ENCODE assay signal across 9 mouse cellular contexts in genomic region chr1:119051938-119052551, GRCm38 (mm10). TPM values are rescaled to one million over a fixed set of nuclear protein-coding genes. Genes with fewer than 3 reads are reported as not detected.
A peak's percentile ranks its signal among the peaks of the same experiment; 100 is the strongest.
DNase-seq lines count a peak whose midpoint lies in the region; ATAC-seq lines count a peak whose summit lies in the region.
"Had no signal": no experiment of that assay in that cellular context is flagged by ENCODE, and none has a peak within 500 bp of the region (broad histone marks: within the 10 kb centered on the region; RNA-seq: fewer than 3 reads in every experiment).

No protein-coding gene starts in this region.

- H3K4me3 ChIP-seq in forebrain, embryonic 16.5 days (replicated peaks; ENCODE audit: low read length), result peak overlapping the region; percentile 53
- peak overlapping the region; percentile 49 for H3K4me3 ChIP-seq in liver, embryonic 12.5 days
- peak overlapping the region; percentile 55 for H3K4me3 ChIP-seq in stomach, embryonic 14.5 days (ENCODE audit: low read depth, low read length)
- H3K4me3 ChIP-seq: erythroblast, embryonic 14.5 days had no signal

- intact Hi-C loops in left cerebral cortex, postnatal 14 days (cut with DNase I), result loop anchor here (5.0 to 10.0 kb wide), 2 partner anchors 145 to 277 kb away; no protein-coding TSS in a partner anchor

- peak overlapping the region; percentile 58 for H3K9ac ChIP-seq in forebrain, embryonic 16.5 days (replicated peaks; ENCODE audit: low read depth, low read length)
- H3K9ac ChIP-seq in liver, embryonic 12.5 days, result no peak overlapping the region
- peak overlapping the region; percentile 57 for H3K9ac ChIP-seq in stomach, embryonic 14.5 days (replicated peaks; ENCODE audit: low read depth, low read length)

- H3K9me3 ChIP-seq in forebrain, embryonic 16.5 days (ENCODE audit: control insufficient read depth, low read length), result no peaks in the 10 kb centered on the region
- no peaks in the 10 kb centered on the region for H3K9me3 ChIP-seq in liver, embryonic 12.5 days (replicated peaks)
- H3K9me3 ChIP-seq in stomach, embryonic 14.5 days (ENCODE audit: control insufficient read depth, low read depth, low read length), result no peaks in the 10 kb centered on the region

- H3K4me2 ChIP-seq in forebrain, embryonic 16.5 days (ENCODE audit: low read length), result peak overlapping the region; percentile 93
- peak overlapping the region; percentile 70 for H3K4me2 ChIP-seq in liver, embryonic 12.5 days
- peak overlapping the region; percentile 88 for H3K4me2 ChIP-seq in stomach, embryonic 14.5 days (replicated peaks; ENCODE audit: low read depth, low read length)

- no peak for ATAC-seq in forebrain, embryonic 16.5 days
- no peak for ATAC-seq in liver, embryonic 12.5 days
- no peak for ATAC-seq in stomach, embryonic 14.5 days (ENCODE audit: insufficient number of reproducible peaks, insufficient read depth, low FRiP score, low read depth)
- no peak for ATAC-seq in granulocyte monocyte progenitor cell, adult 5-6 weeks (replicated peaks; ENCODE audit: poor library complexity, severe bottlenecking)

- H3K27me3 ChIP-seq in forebrain, embryonic 16.5 days (replicated peaks; ENCODE audit: control insufficient read depth, insufficient read depth, low read length), result no peaks in the 10 kb centered on the region
- peaks cover 87% of the 10 kb centered on the region for H3K27me3 ChIP-seq in liver, embryonic 12.5 days (replicated peaks)
- H3K27me3 ChIP-seq in stomach, embryonic 14.5 days (ENCODE audit: control insufficient read depth, insufficient read depth, low read length), result no peaks in the 10 kb centered on the region

- H3K36me3 ChIP-seq in forebrain, embryonic 16.5 days (ENCODE audit: control insufficient read depth, insufficient read depth), result no peaks in the 10 kb centered on the region
- no peaks in the 10 kb centered on the region for H3K36me3 ChIP-seq in liver, embryonic 12.5 days
- no peaks in the 10 kb centered on the region for H3K36me3 ChIP-seq in stomach, embryonic 14.5 days (ENCODE audit: control insufficient read depth, insufficient read depth, low read length)

- peaks cover 54% of the 10 kb centered on the region for H3K4me1 ChIP-seq in forebrain, embryonic 16.5 days (replicated peaks; ENCODE audit: control insufficient read depth, insufficient read depth, low read length)
- H3K4me1 ChIP-seq in liver, embryonic 12.5 days, result 0 out of 2 replicates have a peak, but pooled peaks cover 6% of the 10 kb centered on the region
- H3K4me1 ChIP-seq in stomach, embryonic 14.5 days (ENCODE audit: control insufficient read depth, insufficient read depth, low read length), result peaks cover 25% of the 10 kb centered on the region

- H3K27ac ChIP-seq in forebrain, embryonic 16.5 days (ENCODE audit: low read length), result peak overlapping the region; percentile 79
- H3K27ac ChIP-seq in liver, embryonic 12.5 days, result no peak overlapping the region
- H3K27ac ChIP-seq in stomach, embryonic 14.5 days (ENCODE audit: low read length), result peak overlapping the region; percentile 95

- WGBS in forebrain, embryonic 16.5 days, result under 1% methylated on average over 21 of the region's 21 CpGs
- 2% methylated on average over 21 of the region's 21 CpGs for WGBS in liver, embryonic 12.5 days (ENCODE audit: insufficient replicate concordance)
- WGBS in stomach, embryonic 14.5 days, result 1% methylated on average over 21 of the region's 21 CpGs

- DNase-seq in cerebellum, postnatal 25 days, result peak; percentile 23 to 29
- no peak for DNase-seq in cerebellum, adult 8-10 months
- peak; percentile 68 for DNase-seq in ES-CJ7 (ENCODE audit: low read depth, low spot score)
- DNase-seq in left cerebral cortex, postnatal 14 days (ENCODE audit: low spot score in 2 of 2), result no peak

RNA-seq across cellular contexts. Expression of gene Gli2, which starts 1.4 kb away (rescaled TPM):
- 4.0 and 4.3 TPM in 2 replicates for polyA plus RNA-seq in forebrain, embryonic 16.5 days (2015; fragmentation: Nextera tagmentation; extraction: Ambion mirVana)
- 0.87 and 1.1 TPM in 2 replicates for polyA plus RNA-seq in liver, embryonic 12.5 days (2016; fragmentation: Nextera tagmentation; extraction: Ambion mirVana)
- polyA plus RNA-seq in stomach, embryonic 14.5 days (2014; fragmentation: Nextera tagmentation; extraction: Ambion mirVana), result 15.6 and 18.5 TPM in 2 replicates
- not detected in 2 replicates for total RNA-seq in granulocyte monocyte progenitor cell, adult 5-6 weeks (2014; fragmentation: Nextera tagmentation)
- total RNA-seq in granulocyte monocyte progenitor cell, adult 5-6 weeks (2017), result not detected in 2 replicates
- 1 to 10 TPM; 3.3 to 3.8 TPM for total RNA-seq in left cerebral cortex, postnatal 14 days (2021)
- polyA plus RNA-seq: erythroblast, embryonic 14.5 days had no signal

Comparison
In these comparisons a context has a peak if more than half of its experiments do, and no peak if none do; other contexts are left out.
1. DNase-seq: peak in cerebellum, postnatal 25 days (2 of 2) and ES-CJ7 (single experiment); none in cerebellum, adult 8-10 months (single experiment) and left cerebral cortex, postnatal 14 days (0 of 2).
2. Peak in every context shown above with its lines, with median percentiles within 50 percentile points of each other: H3K4me2 ChIP-seq and H3K4me3 ChIP-seq.